Mouse (Mus musculus): ENCODE measurements around the gene Dbf4.

The Dbf4 gene

GRCm38 (mm10) chr5:8366771-8367613, 55.5 kb downstream of the Dbf4 start:
- peak in 1 of 2 experiments; percentile 53 for DNase-seq (ENCODE audit: low spot score in 2 of 2)

GRCm38 (mm10) chr5:8362361-8362760, 60.2 kb downstream of the Dbf4 start:
- DNase-seq (ENCODE audit: low spot score in 2 of 2): no peak

GRCm38 (mm10) chr5:8357677-8358076, 64.8 kb downstream of the Dbf4 start:
- no peak for DNase-seq (ENCODE audit: low spot score in 2 of 2)

- DNase-seq (ENCODE audit: low spot score in 2 of 2): no peak
Observed at GRCm38 (mm10) chr5:8356885-8357651, 65.4 kb downstream of the Dbf4 start.

- no peak for DNase-seq (ENCODE audit: low spot score in 2 of 2)
Observed at GRCm38 (mm10) chr5:8356326-8356725, 66.2 kb downstream of the Dbf4 start.

- DNase-seq (ENCODE audit: low spot score in 2 of 2): no peak
Observed at GRCm38 (mm10) chr5:8349557-8349956, 73.0 kb downstream of the Dbf4 start.
